Mouse (Mus musculus) heart, adult 2 months (tissue): ENCODE data around the gene Chaf1b. TPM values are rescaled to one million over a fixed set of nuclear protein-coding genes. Genes with fewer than 3 reads are reported as not detected.

Experiments used
- DNase-seq, 2 experiments: peaks; one replicate each; pipeline ENCODE4 v3.0.0; 2021
- H3K27ac ChIP-seq: fragments of 200-600 bp; 2 replicates; pipeline ENCODE4 v1.8.1; 2022
- H3K27me3 ChIP-seq: fragments of 200-500 bp; 2 replicates; pipeline ENCODE4 v1.6.1; 2012; ENCODE audit warnings: mild to moderate bottlenecking, low read length, inconsistent platforms, mixed read lengths; ENCODE audit not compliant: control insufficient read depth, insufficient read depth
- H3K36me3 ChIP-seq: fragments of 200-500 bp; 2 replicates; pipeline ENCODE4 v1.6.1; 2012; ENCODE audit warnings: low read length, inconsistent platforms; ENCODE audit not compliant: control insufficient read depth, insufficient read depth
- H3K4me1 ChIP-seq: fragments of 200-500 bp; 2 replicates; pipeline ENCODE4 v1.6.1; 2011; ENCODE audit warnings: low read length; ENCODE audit not compliant: control insufficient read depth, insufficient read depth
- H3K4me3 ChIP-seq: fragments of 200-600 bp; 2 replicates; pipeline ENCODE4 v1.8.1; 2022
- H3K79me2 ChIP-seq: fragments of 200-500 bp; replicated peaks from 2 replicates; pipeline ENCODE4 v1.6.1; 2012; ENCODE audit warnings: mild to moderate bottlenecking, inconsistent platforms, low read length, moderate library complexity, mixed read lengths; ENCODE audit not compliant: control insufficient read depth, insufficient read depth
- H3K9ac ChIP-seq: fragments of 200-500 bp; 2 replicates; pipeline ENCODE4 v1.6.1; 2012; ENCODE audit warnings: low read depth, mild to moderate bottlenecking, control low read depth, inconsistent platforms, low read length, mixed read lengths
- CTCF ChIP-seq: fragments of 200-600 bp; IDR thresholded peaks from 2 replicates; pipeline ENCODE4 v1.8.1; 2022; ENCODE audit warnings: antibody characterized with exemption, mild to moderate bottlenecking, moderate library complexity
- EP300 ChIP-seq: fragments of 200-500 bp; IDR thresholded peaks from 2 replicates; pipeline ENCODE4 v1.6.1; 2011; ENCODE audit warnings: low read depth, low read length, control low read depth; ENCODE audit not compliant: insufficient read depth
- POLR2A ChIP-seq: fragments of 200-500 bp; IDR thresholded peaks from 2 replicates; pipeline ENCODE4 v1.6.1; 2011; ENCODE audit warnings: mild to moderate bottlenecking, low read depth, low read length, control low read depth; ENCODE audit not compliant: insufficient read depth
- WGBS: fragments of 180-500 bp; shearing (Covaris S2); methylation state at CpG from one replicate; pipeline ENCODE4 v1.1.7; 2018; 5-methylcytosine and 5-hydroxymethylcytosine counted together
- intact Hi-C: fragments of 180-260 bp; cut with DNase I; formaldehyde crosslinking; loops from one replicate; pipeline ENCODE4 v1.15.1; 2025
- polyA plus RNA-seq: library from polyadenylated mRNA; depleted of rRNA; stranded (reverse); fragments of >200 nt; gene quantifications from 2 replicates; pipeline ENCODE4 v1.2.3, GENCODE M21; 2012; rRNA removed
- total RNA-seq, 2 experiments: library from RNA; stranded (reverse); gene quantifications; 2 replicates each; pipeline ENCODE4 v1.2.3; 2021

The Chaf1b gene
- total and polyA plus RNA-seq, 3 experiments = 0.55 to 1.4 (median 0.70) TPM

- TF ChIP-seq CTCF (no peak), POLR2A (no peak), EP300 (no peak)
- Histone ChIP-seq H3K27ac (no peak overlapping the region), H3K4me1 (no peaks in the 10 kb centered on the region), H3K27me3 (no peaks in the 10 kb centered on the region), H3K79me2 (no peaks in the 10 kb centered on the region), H3K36me3 (no peaks in the 10 kb centered on the region), H3K4me3 (no peak overlapping the region), H3K9ac (no peak overlapping the region)
- intact Hi-C loops = no loop called here
- DNase-seq = no peak
- 87% methylated on average over 4 of the region's 4 CpGs for WGBS
Observed at GRCm38 (mm10) chr16:93947396-93947795, 63.7 kb downstream of the Chaf1b start.

Other genes starting within 250 kb of the Chaf1b start
- 1 to 10 TPM; 1.9 to 2.3 TPM for gene Cbr3, start 200.7 kb upstream of the Chaf1b start, total RNA-seq
- 2.8 and 4.1 TPM in 2 replicates for gene Cbr3, start 200.7 kb upstream of the Chaf1b start, polyA plus RNA-seq
- 10 to 100 TPM; 15.7 to 17.6 TPM for gene Dop1b, start 172.0 kb upstream of the Chaf1b start, total RNA-seq
- gene Dop1b, start 172.0 kb upstream of the Chaf1b start, polyA plus RNA-seq = 14.5 and 15.5 TPM in 2 replicates
- 10 to 100 TPM; 15.3 to 17.3 TPM for gene Morc3, start 51.8 kb upstream of the Chaf1b start, total RNA-seq
- 4.8 and 11.7 TPM in 2 replicates for gene Morc3, start 51.8 kb upstream of the Chaf1b start, polyA plus RNA-seq
- not detected for gene Cldn14, start 124.9 kb downstream of the Chaf1b start, total RNA-seq
- not detected in 2 replicates for gene Cldn14, start 124.9 kb downstream of the Chaf1b start, polyA plus RNA-seq
- gene Sim2, start 201.0 kb downstream of the Chaf1b start, total RNA-seq = not detected
- 0.12 TPM in 1 of 2 replicates, not detected in the other for gene Sim2, start 201.0 kb downstream of the Chaf1b start, polyA plus RNA-seq